Mouse (Mus musculus): ENCODE results near the gene Got1.
"Not testable (repeated sequence)": the region's sequence is repeated elsewhere in the genome, so short reads cannot be mapped to it uniquely, and the experiment has no call there.

The Got1 gene

DNA sequence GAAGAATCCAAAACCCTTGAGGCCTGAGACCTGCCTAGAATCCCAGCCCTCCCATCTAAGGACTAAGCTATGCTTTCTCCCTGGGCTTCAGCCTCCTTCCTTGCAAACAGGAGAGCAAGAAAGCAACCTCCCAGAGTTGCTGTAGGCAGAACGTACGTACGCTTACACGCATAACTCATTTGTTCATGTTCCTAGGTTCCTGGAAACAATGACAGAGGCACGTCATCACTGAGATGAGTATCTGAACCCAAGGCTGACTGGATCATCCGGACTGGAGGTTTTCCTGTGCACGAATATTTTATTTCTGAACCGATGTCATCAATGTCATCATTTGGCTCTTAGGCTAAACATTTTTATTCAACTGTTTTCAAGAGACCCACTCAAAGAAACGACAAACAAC, 2.4 kb downstream of the Got1 start:
- DNase-seq (ENCODE audit: low read depth, low spot score): no peak

DNA sequence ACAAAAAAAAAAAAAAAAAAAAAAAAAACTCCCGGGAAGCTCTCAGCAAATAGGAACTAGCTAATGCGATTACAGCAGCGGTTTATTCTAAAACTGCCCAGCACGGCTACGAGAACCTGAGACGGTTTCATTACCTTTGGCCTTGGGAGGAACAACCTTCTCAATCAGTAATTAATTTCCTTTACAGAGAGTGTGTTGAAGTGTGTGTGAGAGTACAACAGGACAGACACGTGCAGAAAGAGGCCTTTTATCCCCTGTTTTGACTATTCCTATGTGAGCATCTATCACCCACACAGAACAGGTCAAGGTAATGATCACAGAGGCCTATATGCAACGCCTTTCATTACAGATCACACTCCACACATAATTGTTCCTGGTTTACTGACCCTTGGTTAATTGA, 3.0 kb downstream of the Got1 start:
- DNase-seq (ENCODE audit: low read depth, low spot score): no peak

DNA sequence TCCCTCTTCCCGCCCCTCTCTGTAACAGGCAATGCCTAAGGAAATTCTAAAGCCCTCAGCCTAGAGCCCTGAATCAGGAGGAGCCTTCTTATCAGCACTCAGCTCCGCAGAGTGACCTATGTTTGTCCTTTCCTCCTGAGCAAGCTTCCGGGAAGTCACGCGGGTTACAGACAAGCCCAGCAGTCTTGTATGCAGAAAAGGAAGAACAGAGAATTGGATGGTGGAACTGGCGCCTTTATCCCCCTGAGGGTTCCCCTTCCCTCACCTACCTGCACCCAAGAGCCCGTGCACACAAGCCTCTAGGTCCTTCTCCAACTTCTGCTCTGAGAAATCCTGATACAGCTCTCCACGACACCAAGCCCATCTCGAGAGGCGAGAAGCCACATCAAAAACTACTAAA, 4.0 kb downstream of the Got1 start:
- DNase-seq (ENCODE audit: low read depth, low spot score): no peak

DNA sequence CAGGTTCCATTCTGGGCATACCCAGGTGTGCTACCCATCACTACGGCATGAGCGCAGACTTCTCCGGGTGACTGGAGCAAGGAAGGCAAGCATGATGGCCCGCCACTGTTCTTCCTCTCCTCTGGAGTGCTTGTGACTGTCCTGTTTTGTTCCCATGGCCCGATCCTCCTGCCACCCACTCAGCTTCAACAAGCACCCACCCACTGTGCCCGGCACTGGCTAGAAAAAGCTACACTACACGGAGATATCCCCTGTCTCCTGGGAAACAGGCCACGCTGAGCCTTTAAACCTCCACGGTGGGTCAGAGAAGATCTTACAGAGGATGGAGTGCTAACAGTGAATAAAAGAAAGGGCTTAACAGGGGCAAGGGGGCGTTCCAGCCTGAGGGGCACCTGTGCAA, 5.2 kb downstream of the Got1 start:
- no peak for DNase-seq (ENCODE audit: low read depth, low spot score)

DNA sequence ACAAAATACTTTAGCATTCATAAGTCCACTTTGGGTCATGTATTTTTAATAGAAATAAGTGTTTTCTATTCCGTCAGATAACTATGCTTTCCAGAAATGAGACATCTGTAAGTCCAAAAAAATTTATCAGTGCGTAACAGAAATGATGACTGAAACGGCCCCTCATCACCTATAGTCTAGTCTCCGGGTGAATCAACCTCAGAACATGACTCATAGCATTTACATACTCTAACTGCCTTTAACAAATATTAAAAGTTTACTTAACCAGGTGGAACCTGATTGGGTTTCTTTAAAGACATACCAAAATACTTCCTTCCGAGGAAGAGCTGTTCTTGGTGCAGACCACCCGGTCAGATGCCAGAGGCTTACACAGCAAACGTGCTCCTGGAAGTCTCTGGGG, 6.1 kb downstream of the Got1 start:
- no peak for DNase-seq (ENCODE audit: low read depth, low spot score)

DNA sequence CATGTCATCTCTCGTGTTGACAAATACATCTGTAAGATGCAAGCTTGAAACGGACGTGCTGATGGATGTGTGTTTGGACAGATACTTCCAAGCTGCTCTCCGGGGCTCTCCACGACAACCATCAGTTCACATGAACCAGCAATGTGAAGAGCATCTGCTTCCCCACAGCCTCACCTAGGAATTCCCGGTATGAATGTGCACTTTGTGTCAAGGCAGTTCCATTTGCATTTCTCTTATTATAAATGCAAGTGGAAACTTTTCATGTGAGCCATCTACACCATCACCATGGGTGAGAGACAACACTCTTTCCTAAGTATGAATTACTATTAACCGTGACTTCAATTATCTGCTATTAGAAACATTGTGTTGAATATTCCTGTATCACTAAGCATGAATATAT, 6.6 kb downstream of the Got1 start:
- DNase-seq (ENCODE audit: low read depth, low spot score): no peak

DNA sequence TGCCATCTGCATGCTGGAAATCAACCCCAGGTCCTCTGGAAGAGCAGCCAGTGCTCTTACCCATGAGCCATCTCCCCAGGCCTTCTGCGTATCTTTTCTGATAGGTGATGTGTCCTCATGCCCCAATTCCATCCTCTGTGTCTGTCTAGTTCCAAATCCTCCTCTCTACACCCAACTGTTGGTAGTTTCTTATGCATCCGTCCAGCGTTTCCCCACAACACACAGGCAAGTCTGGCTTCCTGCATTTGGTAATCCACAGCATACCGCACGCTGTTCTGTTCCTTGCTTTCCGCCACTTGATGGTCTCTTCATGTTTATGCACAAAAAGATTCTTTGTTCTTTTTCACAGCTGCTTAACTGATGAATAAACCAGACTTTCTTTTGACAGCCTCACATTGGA, 7.1 kb downstream of the Got1 start:
- no peak for DNase-seq (ENCODE audit: low read depth, low spot score)

DNA sequence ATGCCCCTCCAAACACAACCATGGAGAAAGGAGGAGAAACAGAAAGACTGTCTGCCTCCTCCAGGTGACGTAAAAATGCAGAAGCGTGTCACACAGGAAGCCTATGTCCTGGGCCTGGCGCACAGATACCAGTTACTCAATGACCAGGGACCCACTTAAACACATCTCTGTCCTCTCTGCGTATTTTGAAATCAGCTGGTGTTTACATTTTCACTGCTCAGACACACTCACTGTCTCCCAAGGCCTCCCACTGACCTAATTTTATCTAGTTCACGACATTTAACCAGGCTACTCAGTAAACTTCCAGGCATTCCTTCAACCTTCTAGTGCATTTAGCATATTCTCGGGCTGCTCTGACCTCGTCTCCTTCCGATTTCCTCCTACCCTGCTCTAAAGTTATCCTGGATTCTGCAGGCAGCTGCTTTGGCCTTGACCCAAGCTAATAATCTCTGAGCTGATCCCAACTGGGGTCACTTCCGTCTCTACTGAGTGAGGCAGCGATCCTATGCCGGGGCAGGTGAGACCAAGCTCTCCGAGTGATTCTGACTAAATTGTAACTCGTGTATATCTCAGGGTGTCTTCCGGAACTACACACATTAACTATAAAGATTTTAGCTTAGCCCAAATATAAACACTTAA, 7.9 kb downstream of the Got1 start:
- no peak for DNase-seq (ENCODE audit: low read depth, low spot score)

DNA sequence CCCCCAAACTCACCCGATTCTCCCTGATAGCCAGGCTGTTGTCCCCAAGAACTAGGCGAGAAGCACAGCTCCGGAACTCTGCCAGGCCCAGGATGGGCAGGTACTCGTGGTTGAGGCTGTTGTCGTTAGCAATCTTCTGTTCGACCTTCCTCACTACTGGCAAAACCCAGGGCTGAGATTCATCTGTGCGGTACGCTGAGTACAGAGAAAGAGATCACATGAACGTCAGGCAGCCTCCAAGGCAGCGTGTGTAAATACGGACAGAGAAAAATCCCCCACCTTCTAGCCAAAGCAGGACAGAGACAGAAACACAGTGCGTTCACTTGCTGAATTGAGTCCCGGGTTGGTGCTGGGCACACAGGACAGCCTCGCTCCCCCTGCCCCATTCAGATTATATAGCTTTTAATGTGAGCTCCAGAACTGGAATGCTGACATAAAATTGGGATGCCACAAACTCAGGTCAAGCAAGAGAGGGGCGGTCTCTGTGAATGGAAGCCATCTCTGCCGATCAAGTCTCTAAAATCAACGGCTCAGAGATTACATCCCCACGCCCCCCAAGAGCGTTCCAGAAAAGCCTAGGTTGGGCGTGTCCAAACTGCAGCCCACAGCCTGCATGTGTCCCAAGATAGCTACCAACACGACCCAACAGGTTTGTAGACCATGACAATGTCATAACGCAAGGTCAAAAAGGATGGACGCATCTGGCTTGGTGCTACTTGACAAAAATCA, 8.6 kb downstream of the Got1 start:
- DNase-seq (ENCODE audit: low read depth, low spot score): no peak

DNA sequence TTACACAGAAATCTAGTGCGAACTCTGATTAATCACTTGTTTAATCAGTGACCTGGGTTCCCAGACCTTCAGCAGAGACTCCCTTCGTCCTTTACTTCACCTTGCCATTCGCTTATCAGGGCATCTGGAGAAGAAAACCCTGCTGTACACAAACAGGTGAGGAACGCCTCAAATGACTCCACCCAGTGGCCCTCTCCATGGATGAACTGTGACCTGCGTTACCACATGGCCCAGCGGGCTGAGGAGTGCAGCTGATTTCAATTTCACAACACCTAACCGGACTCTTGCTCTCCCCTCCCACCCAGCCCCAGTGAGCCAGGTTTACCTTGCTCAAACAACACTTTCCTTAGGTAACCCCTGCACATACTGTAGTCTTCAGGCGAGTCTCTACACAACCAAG, 10.5 kb downstream of the Got1 start:
- no peak for DNase-seq (ENCODE audit: low read depth, low spot score)

DNA sequence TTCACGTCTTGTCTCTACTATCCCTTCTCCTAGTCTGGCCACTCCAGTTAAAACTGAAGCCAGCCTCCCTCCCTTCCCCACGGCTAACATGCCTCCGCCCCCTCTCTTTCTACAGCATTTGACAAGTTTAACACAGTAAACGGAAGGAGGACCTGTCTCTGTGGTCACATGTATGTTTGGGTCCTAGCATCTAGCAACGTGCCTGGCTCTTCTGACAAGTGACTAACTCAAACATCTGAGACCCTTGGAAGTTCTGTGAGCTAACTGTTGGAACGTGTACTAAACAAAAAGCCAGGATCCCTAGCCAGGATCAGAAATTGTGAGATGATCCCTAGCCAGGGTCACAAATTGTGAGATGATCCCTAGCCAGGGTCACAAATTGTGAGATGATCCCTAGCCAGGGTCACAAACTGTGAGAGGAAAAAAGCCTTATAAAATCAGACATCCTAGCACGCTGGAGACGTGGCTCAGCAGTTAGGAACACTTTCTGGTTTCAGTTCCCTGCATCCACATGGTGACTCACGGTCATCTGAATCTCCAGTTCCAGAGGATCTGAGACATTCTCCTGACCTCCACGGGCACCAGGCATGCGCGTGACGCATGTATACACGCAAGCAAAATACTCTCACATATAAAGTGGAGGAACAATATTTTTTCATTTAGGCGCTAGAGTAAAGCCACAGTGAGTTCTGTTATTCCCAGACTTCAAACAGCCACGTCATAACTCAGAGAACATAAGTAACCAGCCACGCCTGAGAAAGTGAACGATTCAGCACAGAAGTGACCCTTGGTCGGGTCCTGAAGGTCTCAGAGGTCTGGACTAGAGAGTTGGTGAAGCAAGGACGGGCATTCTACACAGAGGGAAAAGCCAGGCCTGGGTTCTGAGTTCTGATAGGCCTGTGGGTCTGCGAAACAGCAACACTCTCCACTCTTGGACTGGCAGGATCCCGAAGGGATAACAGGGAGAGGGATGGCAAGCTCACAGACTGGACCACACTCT, 12.5 kb downstream of the Got1 start:
- no peak for DNase-seq (ENCODE audit: low read depth, low spot score)

DNA sequence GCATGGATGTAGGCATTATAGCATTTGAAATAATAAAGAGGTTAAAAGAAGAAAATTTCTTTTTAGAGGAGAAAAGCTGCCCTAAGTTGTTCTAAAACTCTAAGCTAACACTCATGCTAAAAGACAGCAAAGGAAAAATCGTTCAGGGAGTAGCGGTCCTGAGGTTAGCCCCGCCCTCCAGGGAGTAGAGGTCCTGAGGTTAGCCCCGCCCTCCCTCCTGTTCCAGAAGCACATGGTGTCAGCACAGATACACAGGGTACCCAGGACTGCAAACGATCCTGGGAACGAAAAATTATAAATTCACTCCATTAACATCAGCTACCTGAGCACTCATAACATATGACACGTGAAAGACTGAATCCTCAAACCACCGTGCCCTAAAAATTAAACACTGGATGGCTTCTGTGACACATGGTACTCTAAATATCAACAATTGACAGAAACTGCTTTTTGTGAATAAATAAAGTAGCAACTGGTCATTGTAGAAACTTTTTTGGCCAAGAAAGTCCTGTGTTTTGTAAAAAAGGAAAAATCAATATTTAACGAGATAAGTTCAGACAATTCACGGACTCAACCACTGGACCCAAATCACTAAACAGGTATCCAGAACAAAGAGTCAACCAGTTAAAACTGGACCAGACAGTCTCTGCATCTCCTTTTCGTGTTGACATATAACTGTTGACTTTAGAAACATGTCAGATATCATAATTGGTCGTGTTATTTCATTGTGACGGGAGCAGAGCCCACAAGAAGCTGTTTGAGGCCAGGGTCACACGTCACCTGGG, 13.8 kb downstream of the Got1 start:
- no peak for DNase-seq (ENCODE audit: low read depth, low spot score)

DNA sequence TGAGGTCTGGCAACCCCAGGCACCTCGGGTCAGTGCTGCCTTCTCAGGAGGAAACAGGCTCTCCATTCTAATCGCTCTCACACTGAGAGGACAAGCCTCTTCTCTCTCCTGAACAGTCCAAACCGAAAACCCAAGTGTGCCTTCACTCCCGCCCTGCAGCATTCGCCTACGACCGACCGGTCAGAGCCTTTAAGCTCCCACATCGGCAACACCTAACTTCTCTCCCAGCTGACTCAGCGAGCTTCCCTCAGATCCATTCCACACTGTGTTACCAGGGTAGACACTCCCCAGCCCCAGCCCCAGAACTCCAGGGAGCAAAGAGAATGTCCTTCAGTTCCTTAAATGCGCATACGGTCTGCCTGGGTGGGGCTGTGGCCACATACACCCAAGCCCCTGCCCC, 19.0 kb downstream of the Got1 start:
- DNase-seq (ENCODE audit: low read depth, low spot score): no peak

DNA sequence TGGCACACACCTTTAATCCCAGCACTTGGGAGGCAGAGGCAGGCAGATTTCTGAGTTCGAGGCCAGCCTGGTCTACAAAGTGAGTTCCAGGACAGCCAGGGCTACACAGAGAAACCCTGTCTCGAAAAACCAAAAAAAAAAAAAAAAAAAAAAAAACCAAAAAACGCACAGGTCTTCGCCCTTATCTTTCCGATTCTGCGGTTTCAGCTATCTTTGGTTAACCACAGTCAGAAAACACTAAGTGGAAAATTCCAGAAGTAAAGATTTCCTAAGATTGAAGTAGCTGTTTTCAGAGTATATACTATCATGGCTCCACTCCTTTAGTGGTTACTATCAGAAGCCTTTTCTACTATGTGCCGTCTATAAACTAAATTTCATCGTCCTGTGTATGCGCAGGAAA, 20.8 kb downstream of the Got1 start:
- DNase-seq (ENCODE audit: low read depth, low spot score): not testable (repeated sequence)

DNA sequence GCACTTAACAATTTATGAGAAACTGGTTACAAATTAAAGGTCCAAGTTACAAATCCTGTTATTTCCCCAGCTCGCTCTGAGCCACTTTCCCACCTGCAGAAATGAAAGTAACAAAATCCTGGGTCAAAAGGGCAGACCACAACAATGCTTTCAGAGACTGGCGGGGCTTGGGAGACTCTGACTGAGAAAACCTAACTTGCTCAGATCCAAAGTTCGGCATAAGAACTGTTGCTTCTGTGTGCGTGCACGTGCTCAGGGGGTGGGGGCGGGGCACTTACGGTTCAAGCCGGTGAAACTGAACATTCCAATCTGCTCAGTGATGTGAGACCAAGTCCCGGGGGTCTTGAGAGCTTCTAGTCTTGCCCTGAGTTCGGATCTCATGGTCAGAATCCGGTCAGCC, 21.8 kb downstream of the Got1 start:
- no peak for DNase-seq (ENCODE audit: low read depth, low spot score)

DNA sequence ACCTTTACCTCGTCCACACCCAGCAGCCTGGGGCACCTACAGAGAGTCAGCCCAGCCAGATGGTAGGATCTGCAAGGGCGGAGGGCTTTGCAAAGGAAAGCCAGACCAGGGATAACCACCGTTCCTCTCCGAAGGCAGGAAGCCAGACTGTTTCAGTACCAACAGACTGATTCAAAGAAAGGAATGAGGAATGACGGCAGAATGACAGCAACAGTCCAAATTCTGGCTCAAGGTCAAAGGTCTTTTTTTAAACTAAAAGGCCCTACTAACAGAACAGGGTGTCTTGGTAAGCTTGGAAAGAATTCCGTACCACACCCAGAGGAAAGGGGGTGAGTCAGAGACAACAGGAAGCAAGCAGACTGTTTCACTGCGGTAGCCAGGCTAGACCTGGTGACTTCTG, 25.5 kb downstream of the Got1 start:
- DNase-seq (ENCODE audit: low read depth, low spot score): no peak

DNA sequence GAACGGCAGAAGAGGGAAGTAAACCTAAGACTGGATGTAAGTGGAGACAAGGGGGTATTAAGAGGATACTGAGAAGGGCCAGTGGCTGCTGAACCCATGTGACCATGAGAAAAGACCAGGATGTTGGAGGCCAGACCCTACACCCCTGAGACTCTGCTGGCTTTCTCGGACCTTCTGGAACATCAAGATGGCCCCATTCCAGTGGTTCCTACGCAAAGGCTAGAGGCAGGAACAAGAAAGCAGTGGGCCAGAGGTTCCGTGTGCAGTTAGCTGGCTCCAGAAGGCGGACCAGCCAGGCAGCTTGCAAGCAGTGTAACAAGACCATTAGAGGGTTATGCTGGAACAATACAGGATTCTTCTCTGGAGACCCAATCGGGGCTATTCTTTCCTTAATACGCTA, 27.0 kb downstream of the Got1 start:
- DNase-seq (ENCODE audit: low read depth, low spot score): no peak

DNA sequence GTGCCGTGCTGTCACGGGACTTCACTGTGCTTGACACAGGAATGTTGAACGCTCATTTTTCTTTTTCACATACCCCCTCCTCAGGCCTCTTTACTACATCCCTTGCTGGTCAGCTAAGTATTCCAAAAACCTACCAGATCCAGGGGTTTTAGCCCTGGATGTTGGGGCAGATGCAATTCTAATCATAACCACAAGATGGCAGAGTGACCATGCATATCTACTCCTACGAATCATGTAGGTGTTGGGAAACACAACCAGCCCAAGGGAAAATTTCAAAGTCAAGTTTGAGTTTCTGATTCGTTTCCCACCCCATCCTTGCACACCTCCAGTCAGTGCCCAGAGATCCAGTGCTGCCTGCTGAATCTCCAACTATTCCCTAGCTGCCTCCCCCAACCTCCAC, 28.6 kb downstream of the Got1 start:
- DNase-seq (ENCODE audit: low read depth, low spot score): no peak

DNA sequence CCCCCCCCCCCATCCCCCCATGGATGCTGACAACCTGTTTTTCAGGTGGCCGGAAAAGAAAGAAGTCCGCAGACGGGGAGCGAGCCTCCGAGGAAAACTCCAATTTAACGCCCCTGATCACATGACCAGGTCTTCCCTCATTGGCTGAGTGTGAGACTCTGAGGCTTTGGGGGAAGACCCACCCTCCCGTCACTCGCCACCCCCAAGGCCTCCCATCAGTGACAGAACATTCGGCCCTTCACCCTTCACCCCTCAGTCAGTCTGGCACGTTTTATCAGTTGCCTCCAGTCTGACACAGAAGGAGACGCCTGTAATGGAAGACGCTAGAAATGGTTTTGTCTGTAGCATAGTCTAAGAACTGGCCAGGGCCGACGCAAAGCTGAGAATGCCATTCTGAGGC, 29.5 kb downstream of the Got1 start:
- DNase-seq (ENCODE audit: low read depth, low spot score): no peak

DNA sequence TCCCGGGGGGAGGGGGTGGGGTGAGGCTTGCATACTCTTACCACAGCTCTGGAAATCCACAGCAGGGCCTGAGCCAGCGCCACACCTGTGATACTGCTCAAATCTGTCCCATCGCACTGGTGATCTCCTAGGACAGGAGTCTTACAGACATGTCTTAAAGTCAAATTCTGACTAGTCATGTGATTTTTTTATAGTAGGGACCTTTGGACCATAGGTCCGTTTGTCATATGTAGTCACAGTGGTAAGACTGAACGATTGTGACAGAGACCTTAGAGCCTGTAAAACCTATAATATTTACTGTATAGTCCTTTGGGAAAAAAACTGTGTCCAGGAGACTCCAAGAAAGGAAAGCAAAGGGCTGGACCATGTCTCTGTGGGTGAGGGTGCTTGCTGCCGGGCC, 30.5 kb downstream of the Got1 start:
- no peak for DNase-seq (ENCODE audit: low read depth, low spot score)

DNA sequence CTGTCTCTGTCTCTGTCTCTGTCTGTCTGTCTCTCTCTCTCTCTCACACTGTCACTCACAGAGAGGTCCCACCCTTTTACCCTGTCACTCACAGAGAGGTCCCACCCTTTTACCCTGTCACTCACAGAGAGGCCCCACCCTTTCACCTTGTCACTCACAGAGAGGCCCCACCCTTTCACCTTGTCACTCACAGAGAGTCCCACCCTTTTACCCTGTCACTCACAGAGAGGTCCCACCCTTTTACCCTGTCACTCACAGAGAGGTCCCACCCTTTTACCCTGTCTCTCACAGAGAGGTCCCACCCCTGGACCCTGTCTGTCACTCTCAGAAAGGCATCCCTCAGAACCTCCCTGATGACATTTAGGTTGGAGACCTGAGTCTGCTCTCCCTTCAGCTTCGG, 31.1 kb downstream of the Got1 start:
- DNase-seq (ENCODE audit: low read depth, low spot score): not testable (repeated sequence)

DNA sequence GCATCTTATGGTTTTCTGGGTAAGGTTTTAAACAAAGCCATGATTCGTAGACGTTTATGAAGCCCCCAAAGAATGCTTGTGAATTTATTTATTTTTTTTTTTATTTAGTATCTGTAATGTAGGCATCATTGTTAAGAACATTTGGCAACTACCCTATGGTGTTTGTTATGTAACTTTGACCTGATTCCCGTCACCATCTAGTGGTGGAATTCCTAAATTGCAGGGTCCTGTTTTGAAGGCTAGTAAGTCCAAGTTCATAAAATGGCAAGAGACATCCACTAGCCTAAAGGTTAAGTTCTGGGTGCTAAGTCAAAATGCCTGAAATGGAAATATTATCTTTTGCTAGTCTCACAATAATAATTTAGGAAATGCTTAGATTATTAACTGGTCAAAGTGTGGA, 37.0 kb downstream of the Got1 start:
- no peak for DNase-seq (ENCODE audit: low read depth, low spot score)
